Mouse (Mus musculus) frontal cortex, postnatal 25 days (tissue): ENCODE data around the gene Smyd5.
"Not testable (repeated sequence)": the region's sequence is repeated elsewhere in the genome, so short reads cannot be mapped to it uniquely, and the experiment has no call there.

Experiments used
- DNase-seq, 2 experiments: peaks; one replicate each; pipeline ENCODE4 v3.0.0; 2022; ENCODE audit warnings: low spot score in 2 of 2

Smyd5 gene

DNA sequence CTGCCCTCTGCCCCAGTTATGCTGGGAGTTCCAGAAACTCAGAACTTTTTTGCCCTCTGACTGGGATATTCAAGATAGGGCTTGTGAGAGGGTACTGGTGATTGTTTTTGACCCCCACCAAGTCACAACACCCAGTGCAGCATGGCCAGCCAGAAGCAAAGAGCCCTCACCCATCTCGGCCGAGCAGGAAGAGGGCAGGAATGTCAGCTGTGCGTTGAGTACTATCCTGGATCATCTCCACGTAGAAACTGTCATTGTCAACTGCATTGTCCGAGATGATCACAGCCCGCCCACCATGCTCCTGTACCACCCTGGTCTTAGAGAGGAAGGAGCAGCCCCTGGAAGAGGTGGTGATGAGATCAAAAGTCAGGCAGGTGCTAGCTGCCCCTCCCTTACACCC, 15.6 kb downstream of the Smyd5 start:
- DNase-seq, result no peak

DNA sequence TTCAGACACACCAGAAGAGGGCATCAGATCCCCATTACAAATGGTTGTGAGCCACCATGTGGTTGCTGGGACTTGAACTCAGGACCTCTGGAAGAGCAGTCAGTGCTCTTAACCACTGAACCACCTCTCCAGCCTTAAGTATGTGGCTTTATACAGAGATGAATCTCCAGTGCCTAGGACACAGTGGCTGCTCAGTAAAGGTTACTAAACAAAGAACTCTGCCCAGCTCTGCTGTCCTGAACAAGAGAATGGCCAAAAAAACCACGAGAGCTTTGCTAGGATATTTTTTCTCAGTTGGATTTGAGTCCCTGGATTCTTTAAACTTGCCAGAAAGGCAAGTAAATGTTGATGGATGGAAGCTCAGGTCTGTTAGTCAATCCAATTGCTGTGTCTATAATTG, 18.4 kb downstream of the Smyd5 start:
- not testable (repeated sequence) for DNase-seq

GRCm38 (mm10) chr6:85450697-85451663, 19.2 kb downstream of the Smyd5 start, which contains the start of gene Cct7:
Gene Cct7 (plus strand): TSS chr6:85451514.
- peak; percentile 99 for DNase-seq

DNA sequence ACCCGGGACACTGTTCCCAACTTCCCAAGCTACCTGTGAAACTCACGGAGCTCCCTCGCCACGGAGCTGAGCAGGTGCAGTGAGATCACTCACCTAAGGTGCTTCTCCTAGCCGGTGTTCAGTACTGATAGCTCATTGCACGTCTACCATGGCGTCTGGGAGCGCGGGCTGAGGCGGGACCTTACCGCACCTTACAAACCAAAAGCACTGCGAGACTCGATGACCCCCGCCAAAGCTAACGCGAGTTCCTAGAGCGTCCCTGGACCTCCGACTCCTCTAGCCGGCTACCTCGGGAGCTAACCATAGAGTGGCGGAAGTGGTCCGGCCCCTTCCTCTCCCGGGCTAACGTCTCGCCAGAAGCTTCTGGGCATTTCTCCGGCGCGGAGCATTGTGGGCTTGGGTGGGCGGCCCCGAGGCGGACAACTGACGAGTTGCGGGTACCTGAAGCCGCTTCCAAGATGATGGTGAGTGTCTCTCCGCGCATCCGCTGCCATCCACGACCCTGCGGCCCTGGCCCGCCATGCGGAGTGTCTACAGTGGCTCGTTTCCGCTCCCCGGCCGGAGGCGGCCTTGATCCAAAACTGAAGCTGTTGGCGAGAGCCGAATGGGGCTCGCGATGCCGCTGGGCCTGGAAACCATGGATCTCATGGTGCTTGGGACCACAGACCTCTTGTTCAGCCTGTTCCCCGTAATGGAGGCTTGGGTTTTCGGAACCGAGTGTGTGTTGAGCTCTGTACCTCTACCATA, 20.0 kb downstream of the Smyd5 start, which contains the start of gene Pradc1:
Gene Pradc1 (minus strand): TSS at position 307 of the 747 bp plus-strand sequence.
- peak; percentile 97 to 98 for DNase-seq

DNA sequence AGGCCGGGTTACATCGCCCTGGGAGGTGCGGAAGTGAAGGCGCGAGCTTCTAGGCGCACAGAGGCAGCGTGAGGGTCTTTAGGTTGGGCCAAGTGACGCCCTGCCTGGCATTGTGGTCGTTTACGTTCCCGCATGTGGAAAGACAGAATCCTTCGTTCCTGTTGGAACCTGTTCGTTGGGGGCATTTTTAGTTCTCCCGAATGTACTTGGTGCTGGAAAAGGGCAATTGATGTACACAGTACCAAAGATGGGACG, 20.5 kb downstream of the Smyd5 start:
- DNase-seq, result no peak

- DNase-seq, result no peak
Observed at GRCm38 (mm10) chr6:85452816-85453215, 21.0 kb downstream of the Smyd5 start.

DNA sequence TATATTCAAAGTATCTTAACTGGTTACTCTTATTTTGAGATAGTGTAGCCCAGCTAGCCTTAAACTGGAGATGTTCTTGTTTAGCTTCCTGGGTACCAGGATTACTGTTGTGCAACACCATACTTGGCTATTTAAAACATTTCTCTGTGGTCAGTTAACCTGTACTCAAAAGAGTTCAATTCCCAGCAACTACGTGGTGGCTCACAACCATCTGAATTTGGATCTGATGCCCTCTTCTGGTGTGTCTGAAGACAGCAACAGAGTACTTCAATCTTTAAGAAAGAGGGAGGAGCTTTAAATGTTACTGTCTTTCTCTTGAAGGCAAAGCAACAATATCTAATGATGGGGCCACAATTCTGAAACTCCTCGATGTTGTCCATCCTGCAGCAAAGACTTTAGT, 27.8 kb downstream of the Smyd5 start:
- DNase-seq, result no peak

GRCm38 (mm10) chr6:85465381-85465780, 33.6 kb downstream of the Smyd5 start:
- DNase-seq, result no peak

DNA sequence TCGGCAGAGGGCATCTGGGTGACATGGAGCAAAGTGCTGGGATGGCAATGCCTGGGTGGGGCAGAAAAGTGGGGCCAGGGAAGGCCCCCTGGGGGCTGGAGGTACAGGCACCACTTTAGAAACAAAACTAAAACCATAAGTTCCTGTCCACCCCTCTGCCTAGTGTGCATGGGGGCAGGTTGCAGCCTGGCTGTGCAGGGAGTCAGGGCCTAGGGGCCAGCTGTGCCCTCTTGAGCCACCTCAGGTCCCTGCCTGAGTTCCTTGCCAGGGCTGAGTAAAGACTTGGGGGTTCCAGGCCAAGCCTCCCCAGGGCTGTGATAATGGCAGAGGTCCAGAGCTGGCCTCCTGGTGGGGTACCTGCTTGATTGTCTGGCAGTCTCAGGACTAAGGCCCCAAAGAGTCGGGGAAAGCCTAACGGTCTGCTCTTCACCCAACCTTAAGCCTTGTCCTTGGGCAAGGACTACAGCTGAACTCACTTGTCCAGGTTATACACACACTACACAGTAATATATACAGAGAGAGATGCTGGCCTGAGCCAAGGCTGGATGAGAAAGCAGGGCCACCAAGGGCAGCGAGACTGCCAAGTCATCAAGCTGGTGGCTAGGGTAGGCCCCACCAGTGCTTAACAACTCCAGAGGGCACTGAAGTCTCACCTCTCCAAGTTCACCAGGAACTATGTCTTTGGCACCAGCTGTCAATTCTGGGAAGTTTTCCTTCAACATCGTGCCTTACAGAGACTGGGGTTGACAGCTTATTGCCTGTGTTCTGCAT, 38.1 kb downstream of the Smyd5 start:
- no peak for DNase-seq

DNA sequence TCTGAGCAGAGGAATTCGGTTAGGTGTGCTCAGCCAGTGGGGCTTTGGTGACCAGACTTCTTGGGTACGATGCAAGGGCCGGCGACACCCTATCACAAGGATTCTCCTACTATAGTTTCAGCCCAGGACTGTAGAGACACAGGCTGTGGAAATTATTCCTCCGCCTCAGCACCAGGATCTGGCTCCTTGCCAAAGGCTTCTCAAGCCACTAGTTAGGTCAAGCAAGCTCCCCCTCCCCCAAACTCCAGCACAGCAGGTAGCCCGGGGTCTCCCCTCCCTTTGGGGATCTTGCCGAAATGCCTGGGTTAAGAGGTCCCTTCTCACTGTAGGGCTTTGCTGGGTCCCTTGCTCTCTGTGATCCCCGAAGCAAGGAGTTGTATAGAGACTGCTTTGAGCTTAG, 40.2 kb downstream of the Smyd5 start:
- no peak for DNase-seq

GRCm38 (mm10) chr6:85472542-85472941, 40.8 kb downstream of the Smyd5 start:
- DNase-seq, result no peak

- no peak for DNase-seq
Observed at GRCm38 (mm10) chr6:85475581-85475980, 43.8 kb downstream of the Smyd5 start.

DNA sequence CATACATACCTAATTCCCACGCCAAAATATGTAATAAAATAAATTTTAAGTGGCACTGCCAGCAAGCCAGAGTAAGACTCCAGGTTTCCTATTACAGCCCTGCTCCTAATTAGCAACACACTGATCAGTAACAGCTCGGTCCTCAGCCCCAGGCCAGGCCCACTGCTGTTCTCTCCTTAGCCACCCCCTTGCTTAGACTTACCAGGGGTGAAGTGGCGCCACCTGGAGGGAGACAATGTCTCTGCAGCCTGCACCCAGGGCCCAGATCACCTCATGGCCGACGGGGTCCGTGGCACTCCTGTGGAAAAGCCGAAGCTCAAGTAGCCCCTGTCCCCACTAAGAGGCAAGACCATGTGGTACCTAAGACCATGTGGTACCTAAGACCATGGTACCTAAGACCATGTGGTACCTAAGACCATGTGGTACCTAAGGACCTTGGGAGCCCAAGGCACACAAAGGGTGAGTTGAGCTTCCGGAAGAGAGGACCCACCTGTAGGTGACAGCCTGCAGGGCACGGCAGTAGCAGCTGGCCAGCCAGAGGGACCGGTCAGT, 45.7 kb downstream of the Smyd5 start:
- no peak for DNase-seq

GRCm38 (mm10) chr6:85478416-85478815, 46.6 kb downstream of the Smyd5 start:
- no peak for DNase-seq

GRCm38 (mm10) chr6:85479979-85480378, 48.2 kb downstream of the Smyd5 start:
- no peak for DNase-seq

- DNase-seq, result no peak
Observed at GRCm38 (mm10) chr6:85480685-85481084, 48.9 kb downstream of the Smyd5 start.

DNA sequence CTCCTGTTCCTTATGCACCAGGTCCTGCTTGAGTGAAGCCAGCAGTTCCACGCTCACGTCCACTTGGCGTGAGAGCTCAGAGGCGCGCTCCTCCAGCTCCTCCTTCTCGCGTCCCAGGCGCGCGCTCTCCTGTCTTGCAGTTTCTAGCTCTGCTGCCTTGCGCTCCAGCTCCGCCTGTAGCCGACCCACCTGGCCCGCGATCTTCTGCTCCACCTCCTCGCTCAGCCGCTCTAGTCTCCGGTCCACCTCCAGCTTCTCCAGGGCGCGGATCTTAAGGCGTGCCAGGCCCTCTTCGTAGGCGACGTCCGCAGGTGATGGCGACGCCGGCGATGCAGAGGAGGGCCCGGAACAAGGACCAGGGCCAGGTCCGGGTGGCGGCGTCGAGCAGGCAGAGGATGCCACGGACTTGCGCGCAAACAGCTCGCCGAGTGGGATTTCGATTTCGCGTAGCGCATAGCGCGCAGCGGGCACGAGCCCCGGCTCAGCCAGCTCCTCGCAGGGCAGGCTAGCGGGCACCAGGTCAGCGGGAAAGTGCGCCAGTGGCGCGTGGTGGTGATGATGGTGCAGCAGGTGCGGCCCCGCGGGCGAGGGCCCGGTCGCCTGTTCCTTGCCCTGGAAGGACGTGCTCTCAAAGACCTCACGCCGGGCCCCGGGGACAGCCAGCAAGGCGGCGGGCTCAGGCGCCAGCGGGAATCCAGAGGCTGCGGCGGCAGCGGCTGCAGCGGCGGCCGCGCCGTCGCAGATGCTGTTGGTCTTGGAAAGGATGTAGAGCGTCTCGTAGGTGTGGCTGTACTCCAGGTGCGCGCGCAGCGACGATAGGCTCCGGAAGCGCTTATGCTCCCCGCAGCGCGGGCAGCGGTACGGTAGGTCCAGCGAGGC, 52.3 kb downstream of the Smyd5 start:
- no peak for DNase-seq

DNA sequence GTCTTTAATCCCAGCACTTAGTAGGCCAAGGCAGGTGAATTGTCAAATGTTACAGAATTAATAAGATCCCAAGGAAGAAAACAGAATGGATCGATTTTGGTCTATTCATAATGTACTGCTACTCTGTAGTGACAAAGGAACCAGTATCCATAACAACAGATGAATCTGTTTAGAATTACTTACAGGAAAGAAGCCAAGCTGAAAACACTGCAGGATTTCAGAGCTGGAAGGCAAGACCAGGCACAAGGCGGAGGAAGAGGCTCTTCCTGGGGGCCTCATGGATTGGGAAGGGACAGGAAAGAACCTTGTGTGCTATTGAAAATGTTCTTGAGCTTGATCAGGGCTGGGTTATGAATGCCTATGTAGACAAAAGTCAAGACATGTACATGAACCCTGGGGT, 53.9 kb downstream of the Smyd5 start:
- no peak for DNase-seq

GRCm38 (mm10) chr6:85488510-85488909, 56.7 kb downstream of the Smyd5 start:
- no peak for DNase-seq

DNA sequence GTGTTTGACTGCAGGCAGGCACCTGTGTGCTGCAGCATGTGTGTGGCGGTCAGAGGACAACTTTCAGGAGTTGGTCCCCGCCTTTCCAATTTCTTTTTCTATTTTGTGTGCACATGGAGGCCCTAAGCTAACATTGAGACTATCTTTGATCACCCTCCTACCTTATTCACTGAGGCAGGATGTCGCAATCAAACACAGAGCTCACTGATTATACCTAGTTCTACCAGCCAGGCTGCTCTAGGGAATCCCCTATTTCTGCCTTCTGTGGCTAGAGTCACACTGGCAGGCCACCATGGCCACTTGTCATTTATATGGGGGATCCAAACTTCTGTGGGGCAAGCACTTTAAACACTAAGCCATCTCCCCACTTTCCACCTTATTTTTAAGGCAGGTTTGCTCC, 57.9 kb downstream of the Smyd5 start:
- DNase-seq, result no peak

DNA sequence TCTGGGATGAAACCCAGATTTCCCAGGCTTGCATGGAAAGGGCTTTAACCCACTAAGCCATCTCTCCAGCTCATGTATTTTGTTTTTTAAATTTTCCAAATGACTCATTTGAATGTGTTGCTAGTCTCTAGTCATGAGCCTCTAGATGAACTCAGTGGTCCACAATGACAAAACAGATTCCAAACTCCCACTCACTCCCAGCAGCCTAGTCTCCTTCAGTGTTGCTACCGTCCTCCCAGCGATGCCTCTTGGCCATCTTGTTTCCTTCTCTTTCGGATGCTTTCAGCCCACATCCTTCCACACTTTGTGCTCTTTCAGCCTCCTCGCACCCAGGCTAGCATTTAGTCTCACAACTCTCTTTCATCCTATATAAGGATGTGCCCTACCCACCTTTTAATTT, 58.5 kb downstream of the Smyd5 start:
- DNase-seq, result no peak
